Mouse (Mus musculus) ovary, adult 18-20 months (tissue): ENCODE results near the gene Grk3.
A peak's percentile ranks its signal among the peaks of the same experiment; 100 is the strongest.

Experiments used
- DNase-seq: peaks from one replicate; pipeline ENCODE4 v3.0.0; 2022; ENCODE audit warnings: low spot score, mixed read lengths

The Grk3 gene

DNA sequence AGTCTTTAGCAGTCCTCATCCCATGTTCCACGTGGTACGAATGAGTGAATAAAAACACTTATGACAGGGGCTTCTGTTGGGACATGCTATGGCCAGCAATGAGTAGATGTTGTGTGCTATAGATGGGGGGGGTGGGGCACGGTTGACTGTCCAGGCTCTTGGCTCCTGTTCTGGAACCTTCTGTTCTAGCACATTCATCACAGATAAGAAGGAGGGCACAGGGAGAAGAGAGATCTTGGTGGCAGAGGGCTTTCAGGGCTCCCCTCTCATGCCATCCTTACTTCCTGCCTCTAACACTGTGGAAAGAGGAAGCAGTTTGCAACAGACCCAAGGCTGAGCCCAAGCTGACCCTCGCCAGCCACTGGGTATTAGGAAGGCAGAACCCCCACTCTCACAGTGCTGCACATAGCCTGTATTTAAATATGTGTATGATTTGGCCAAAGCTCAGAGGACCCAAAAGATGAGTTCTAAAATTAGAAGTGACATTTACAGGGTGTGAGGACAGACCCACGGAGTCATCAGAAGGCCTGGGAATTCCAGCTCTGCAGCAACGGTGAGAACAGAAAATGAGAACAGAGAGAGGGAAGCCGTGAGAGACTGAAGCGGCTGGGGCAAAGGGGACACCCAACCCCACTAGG is 6.3 kb downstream of the Grk3 start:
- no peak for DNase-seq

DNA sequence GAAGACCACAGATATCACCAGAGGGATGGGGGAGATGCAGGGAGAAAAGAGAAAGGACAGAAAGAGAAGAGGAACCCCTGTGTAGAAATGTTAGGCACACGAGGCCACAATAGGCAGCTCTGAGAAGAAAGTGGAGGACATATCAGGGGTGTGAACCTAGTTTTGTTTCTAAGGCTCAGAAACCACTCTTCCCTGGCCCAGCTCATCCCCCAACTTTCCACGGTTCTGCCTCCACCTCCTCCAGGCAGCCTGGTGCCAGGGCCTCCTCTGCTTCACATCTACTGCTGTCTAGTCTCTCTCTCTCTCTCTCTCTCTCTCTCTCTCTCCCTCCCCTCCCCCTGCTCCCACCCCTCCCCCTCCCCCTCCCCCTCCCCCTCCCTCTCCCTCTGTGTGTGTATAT is 7.1 kb downstream of the Grk3 start:
- DNase-seq, result no peak

DNA sequence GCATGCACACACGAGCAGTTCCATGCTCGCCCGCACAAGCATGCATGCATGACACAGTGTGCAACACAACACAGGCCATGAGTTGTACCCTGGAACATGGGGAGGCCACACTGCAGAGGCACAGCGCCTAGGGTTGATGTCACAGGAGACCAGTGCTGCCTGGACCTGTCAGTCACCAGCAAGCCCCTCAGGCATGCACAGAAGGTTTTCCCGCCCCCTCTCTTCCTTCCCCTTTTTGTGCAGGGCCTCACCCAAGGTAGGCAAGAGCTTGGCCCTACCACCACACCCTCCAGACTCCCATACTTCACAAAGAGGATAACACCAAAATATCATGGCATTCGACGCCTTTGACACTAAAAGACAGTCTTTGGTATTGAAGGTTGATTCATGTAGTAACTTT is 8.6 kb downstream of the Grk3 start:
- DNase-seq, result no peak

DNA sequence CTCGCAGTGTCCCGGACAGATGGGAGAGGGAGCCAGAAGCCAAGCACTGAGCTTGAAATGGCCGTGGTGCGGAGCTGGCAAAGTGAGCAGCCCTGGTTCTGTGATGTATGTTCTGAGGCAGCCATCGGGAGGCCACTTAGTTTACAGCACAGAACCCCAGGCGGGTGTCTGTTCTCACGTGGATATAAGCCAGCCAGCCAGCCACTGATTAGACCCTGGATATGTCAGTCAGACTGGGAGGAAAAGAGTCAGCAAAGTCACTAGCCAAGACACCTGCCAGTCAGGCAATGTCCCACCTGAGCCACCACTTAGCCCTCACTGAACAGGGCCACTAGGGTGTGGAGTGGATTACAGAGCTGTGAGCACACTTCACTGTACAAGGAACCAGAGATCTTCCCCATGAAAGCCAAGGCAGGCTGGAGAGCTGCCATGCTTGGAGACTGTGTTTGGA is 9.6 kb downstream of the Grk3 start:
- DNase-seq, result no peak

DNA sequence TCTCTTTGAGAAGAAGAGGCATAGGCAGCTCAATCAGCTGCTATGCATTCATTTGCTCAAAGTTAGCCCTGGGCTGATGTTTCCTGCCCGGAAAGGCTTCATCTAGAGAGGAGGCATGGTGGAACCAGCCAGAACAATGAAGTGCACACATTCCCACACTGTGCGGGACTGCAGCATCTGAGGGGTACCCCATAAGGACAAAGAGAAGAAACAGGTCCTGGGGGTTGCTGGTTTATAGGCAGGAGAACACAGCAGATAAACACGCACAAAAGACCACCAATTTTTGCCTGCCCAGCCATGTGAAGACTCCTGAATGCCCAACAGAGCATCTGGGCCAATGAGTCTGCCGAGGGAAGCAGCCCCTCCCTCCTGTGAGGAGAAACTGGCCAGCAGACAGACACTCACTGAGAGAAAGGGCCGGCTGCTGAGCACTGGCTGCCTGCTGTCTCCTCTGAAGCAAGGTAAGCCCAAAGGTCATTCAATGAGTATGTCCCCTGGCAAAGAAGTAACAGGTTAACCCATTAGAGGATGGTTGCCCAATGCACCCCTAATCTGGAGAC is 12.7 kb downstream of the Grk3 start:
- DNase-seq, result no peak

DNA sequence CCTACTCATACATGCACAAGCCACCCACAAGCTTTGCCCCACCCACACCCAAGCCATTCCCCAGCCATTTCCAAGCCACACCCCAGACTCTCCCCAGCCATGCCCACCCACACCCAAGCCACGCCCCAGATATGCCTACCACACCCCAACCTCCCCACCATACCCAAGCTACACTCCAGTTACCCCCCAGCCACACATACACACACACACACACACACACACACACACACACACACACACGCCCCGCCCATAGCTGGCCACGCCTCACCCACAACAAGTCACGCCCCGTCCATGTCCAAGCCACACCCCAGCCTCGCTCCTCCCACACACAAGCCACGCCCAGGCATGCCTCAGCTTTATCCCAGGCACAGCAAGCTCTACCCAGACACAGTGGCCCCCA is 16.4 kb downstream of the Grk3 start:
- DNase-seq, result no peak

DNA sequence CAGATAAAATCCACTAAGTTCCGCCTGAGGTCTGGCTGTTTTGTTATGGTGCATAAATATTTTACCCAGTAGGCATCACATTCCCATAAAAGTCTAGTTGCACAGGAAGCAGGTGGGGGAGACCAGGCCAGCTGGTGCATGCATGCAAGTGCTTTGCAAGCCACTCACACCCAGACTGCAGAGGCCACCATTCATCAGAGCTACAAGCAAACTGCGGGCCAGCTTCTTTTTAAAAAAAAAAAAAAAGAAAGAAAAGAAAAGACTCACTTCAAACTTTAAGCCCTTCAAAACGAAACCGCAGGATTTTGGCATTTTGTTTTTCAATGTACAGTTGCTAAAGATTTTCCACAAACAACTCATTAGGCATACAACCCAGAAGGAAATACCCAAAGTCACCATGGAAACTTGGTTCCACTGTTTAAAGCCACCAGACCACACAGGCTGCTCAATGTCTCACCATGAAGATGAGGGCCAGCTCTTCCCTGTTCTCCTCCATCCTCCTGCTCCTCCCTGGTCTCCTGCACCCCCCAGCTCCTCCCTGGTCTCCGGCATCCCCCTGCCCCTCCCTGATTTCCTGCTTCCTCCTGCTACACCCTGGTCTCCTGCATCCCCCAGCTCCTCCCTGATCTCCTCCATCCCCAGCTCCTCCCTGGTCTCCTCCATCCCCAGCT is 17.9 kb downstream of the Grk3 start:
- no peak for DNase-seq

DNA sequence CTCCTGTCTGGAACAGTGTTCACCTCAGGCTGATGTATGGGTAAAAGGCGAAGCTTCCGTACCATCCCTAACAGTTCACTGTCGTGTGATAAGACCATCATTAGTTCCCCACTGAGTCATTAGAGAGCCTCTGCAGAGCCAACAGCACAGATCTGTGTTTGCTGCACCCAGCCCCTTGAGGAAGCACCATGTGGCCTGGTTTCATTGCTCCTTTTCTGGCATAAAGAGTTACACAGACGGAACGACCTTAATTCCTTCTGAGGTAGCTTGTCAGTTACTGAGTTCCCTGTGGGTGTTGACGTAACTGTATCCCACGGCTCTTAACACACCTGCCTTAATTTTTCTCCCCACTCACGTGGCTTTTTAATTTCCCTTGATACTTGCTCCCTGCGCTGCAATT is 24.3 kb downstream of the Grk3 start:
- no peak for DNase-seq

DNA sequence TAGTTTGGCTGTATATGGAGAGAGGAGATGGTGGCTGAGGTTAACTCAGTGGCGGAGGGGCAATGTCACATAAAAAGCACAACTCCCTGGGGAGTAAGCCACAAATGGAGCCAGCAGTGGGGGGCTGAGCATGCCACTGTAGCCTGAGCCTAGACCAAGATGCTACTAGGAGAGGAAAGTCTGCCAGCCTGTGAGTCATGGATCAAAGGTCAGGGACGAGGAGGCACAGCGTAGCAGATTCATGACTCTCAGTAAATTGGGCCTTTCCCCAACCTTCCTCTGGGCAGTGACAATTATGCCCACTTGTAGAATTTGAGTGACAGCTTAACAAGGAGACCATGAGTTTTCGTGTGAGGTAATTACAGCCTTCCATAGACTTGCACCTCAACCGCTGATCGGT is 33.7 kb downstream of the Grk3 start:
- no peak for DNase-seq

DNA sequence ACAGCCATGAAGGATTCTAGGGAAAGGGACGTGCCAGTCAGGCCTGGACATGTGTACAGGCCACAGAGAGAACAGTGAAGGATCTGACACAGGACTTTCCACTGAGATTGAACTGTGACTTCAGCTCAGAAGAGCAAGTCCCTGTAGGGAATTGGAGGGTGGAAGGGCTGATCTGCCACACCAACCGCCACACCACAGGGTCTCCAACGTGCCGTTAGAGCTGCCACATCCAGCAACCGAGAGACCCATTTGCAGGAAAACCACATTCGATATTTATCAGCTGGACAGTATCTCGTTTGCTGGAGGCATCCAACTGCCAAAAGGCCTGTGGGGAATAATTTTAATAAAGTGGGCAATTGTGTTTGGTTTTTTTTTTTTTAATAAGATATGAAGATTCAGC is 35.9 kb downstream of the Grk3 start:
- no peak for DNase-seq

DNA sequence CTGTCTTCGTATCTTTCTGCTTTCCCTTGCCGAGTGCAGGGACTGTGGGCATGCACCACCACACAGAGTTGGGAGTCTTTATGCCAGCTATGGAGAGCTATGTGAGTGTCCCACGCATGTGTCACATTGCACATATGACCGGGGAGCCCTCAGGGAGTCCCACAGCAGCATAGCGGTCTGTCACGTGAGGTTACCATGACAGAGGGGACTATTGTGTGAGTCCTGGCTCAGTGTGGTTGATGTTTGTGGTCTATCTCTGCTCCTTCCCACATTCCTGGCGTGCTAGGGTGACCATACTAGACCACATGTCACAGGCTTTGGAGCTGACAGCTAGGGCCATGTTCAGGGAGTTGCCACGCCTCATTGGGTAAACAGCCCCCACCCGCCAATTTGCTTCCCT is 36.4 kb downstream of the Grk3 start:
- no peak for DNase-seq

DNA sequence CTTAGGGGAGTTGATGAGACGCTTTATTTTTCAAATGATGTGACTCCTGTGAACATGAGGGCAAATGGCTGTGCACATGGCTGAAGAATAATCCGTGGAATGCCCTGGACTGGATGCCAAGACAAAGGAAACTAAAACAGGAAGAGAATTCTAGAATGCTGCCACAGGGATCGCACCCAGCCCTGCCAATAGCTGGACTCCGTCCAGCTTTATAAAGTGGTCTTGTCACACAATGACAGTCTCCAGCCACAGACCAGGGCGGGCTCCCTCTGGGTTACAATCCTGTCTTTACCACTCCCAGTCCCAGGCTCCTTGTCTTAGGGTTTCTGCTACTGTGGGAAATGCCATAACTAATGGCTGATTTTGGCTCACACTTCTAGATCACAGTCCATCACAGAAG is 38.5 kb downstream of the Grk3 start:
- DNase-seq, result no peak

DNA sequence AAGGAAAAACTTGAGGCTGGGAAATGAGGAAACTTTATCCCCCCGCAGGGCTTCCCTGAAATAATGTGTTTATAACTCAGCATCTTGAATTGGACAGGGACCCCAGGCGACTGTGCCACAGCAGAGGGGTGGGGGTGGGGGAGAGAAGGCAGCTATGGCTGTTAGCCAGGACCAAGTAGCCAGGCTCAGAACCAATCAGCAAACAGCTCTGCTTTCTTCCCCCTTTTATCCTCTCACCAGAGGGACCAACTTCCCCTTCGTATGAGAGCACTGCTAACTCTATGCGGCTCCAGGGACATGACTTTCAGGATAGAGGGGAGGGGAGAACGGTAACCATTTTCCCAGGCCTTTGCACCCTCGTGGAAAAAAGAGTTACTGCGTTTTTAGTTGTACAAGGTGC is 42.0 kb downstream of the Grk3 start:
- DNase-seq, result no peak

DNA sequence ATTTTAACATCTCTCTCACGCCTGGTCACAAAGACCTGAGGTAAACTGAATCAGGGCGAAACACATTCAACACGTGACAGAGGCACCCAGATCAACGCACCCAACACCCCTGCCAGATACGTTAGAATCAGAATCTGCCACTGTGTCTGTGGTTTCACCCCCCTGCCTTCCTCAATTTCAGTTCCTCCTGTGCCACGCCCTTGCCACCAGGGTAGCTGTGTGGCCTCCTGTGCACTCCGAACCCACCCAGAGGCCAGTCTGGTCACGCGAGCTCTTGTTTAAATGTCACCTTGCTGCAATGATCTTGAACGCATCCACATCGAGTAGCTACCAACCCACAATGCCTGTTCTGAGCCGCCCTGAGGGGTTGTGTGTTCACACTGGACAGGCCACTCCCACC is 43.3 kb downstream of the Grk3 start:
- DNase-seq, result no peak

DNA sequence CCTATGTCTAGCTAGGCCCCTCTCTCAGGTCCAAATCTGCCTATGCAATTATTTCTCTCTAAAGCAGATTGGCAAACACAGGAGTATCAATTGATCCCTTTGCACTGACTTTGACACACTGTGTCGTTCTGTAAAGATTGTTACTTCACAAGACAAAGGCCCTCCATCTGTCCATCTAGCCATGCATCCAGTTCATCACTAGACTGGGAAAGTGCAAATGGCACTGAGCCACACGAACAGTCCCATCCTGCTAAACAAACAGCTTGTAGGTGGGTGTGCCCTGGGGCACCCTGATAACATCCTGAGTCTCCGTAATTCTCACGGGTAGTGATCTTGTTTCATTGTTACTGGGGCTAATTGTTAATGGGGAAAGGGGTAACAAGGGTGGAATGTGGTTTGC is 52.1 kb downstream of the Grk3 start:
- no peak for DNase-seq

DNA sequence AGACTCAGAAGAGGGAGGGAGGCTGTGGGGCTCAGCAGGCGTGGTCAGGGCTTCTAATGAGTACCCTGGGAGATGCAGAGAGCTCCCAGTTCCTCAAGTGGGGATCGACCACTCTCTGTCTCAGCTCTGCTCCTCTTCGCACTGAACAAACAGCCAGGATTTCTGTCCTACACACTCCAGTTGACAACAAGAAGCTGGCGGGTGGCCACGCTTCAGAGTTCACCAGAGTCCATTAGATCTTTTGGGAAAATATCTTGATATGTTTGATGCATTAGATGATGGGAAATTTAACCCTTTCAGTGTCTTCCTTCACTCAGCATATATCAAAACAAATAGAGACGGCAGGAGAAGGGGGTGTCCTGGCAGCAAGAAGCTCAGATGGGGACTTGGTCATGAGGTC is 53.4 kb downstream of the Grk3 start:
- DNase-seq, result no peak

DNA sequence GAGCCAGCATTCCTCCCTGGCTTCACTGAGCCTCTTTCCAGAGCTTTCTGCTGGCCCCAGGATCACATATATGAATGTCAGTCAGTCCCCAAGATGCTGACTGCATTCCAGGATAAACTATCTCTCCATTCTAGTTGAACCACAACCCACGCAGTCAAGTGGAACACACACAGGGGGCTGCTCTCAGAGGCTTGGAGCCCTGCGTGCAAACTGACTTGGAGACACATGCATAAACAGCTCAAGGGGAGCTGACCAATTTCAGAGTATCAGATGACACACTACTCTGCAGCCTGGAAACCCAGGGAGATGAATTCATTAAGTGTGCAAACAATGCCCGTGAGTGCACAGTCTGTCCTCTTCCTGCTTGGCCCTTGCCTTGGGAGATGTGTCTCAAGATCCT is 54.7 kb downstream of the Grk3 start:
- no peak for DNase-seq

DNA sequence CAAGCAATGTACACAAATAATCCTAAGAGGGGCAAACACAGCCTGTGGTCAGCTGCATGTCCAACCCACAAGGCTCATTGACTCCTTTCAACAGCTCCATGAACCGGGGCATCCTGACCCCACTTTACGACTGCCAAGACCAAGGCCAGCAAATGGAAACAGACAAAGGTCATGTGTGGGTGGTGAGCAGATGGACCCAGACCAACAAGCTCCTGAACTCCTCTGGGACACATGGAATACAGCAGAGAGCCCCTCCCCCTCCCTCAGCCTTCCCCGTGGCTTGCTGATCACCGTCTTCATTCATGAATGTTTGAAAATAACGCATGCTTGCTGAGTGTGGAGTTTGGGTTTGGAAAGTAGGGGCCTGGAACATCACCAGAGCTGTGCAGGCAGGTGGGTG is 57.3 kb downstream of the Grk3 start:
- DNase-seq, result peak; percentile 79

DNA sequence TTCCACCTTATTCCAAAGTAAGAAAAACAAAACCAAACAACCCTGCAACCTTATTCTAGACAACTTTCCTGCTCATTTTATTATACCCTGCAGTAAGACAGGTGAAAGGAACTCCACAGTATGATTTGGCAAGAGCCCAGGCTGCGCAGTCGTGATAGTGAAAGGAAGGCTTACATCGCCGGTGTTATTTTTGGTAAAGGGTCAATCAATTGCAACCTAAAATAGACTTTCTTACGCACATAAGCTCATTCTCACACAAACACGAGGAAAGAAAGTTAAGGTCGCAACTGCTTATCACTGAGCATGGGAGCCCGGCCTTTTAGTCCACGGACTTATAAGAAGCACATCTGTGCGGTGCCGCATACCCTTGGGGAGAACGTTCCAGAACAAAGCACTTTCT is 58.8 kb downstream of the Grk3 start:
- DNase-seq, result no peak

DNA sequence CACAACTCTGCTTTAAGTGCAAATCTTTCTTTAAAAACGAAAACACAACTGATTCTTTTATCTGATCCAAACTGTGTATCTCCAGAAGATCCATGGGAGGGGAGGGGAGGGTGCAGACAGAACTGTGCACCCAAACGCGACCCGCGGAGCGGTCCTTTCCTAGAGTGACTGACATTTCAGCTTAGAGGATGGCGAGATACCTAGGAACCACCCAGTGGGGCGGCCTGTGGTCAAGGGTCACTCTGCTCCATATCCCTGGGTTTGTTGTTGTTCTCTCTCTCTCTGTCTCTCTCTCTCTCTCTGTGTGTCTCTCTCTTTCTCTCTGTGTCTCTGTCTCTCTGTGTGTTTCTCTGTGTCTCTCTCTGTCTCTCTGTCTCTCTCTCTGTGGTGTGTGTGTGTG is 59.2 kb downstream of the Grk3 start:
- no peak for DNase-seq

DNA sequence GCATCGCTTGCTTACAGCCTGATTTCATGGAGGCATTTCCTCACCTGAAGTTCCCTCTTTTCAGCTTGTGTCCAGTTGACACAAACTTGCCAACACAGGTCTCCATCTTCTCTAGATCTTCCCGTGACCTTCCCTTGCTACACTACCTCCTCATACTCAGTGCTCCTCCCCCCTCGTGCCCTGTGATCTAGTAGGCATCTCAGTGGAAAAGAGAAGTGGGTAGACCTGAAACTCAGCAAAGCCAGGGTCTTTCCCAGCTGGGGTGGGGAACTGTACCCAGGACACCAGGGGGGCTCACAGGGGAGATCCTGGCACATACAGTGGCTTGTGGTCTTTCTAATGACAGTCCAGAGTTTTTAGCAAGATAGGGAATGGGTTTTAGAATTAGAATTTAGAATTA is 64.7 kb downstream of the Grk3 start:
- no peak for DNase-seq

DNA sequence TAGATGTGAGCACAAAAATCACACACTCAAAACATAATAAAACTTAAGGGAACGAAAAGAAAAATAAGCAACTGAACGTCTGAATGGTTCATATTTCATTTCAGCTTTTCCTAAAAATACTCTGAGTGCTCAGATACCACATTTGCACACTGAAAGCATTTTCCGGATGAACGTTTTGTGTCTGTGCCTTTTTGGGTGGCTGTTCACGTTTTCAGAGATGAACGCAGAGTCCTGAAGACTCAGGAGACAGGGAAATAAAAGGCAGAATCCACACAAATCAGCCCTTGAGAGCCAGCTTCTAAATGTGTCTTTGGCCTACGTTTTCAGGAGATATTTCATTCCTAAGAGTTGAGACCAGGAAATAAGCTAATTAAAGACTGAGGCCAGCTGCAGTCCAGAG is 69.7 kb downstream of the Grk3 start:
- no peak for DNase-seq

DNA sequence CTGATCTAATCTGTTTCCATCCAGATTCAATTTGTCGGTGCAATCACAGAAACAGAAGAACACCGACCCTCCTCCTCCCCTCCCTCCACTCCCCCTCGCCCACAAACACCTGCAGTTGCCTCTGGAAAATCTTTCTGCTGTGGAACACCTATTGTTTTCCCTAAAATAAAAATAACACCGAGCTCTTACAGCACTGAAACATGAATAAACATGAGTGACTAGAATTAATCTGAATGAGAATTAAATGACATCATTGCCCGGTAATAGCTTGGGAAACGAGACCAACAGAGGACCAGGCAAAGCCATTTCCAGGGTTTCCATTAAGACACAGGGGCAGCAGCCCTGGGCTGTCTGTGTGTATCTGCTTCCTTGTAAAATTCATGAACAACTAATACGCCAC is 73.3 kb downstream of the Grk3 start:
- DNase-seq, result no peak

DNA sequence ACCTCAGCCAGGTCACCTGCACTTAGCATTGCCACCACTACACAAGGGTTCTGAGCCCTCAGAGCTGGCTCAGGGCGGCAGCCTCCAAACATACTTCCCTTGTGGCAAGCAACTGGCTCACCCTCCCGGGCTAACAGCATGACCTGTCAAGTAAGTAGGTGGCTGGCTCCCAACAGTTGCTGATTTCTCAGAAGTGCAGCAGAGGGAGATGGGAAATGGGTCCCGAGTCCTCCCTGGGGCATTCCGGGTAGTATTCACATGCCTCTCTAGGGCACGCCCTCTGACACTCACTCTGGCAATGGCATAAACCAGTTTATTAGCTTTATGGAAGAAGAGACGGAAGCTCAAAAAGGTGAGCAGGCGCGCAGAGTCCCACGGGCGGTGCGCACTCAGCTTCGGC is 74.6 kb downstream of the Grk3 start:
- DNase-seq, result no peak
